In the genomic region with DNA sequence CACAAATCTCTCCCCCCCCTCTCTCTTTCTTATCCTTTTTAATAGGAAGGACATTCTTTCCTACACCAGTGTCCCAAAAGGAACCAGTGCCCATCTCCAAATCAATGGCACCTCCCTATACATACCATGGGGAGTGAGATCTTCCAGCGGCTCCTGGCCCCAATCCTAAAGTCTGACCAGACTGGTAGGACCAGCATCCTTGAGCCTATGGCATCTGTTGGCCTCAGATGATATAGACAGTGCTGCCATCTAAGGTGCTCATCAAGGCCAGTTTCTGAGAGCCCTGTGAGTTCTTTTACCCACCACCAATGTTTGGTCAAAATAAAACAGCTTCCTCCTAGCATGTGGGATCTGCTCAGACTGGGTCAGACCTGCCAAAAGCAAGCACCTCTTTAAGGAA, we compare ENCODE assay signal across 22 mouse cellular contexts. TPM values are rescaled to one million over a fixed set of nuclear protein-coding genes. Genes with fewer than 3 reads are reported as not detected.
DNase-seq lines count a peak whose midpoint lies in the region; ATAC-seq lines count a peak whose summit lies in the region.
"Had no signal": no experiment of that assay in that cellular context is flagged by ENCODE, and none has a peak within 500 bp of the region (broad histone marks: within the 10 kb centered on the region; RNA-seq: fewer than 3 reads in every experiment).

No protein-coding gene starts in this region.

- WGBS in hindbrain, embryonic 12.5 days: 93% methylated on average over 1 of the region's 1 CpGs
- WGBS in hindbrain, embryonic 11.5 days: 88% methylated on average over 1 of the region's 1 CpGs
- 91% methylated on average over 1 of the region's 1 CpGs for WGBS in forebrain, embryonic 14.5 days
- WGBS in forebrain, embryonic 16.5 days: 87% methylated on average over 1 of the region's 1 CpGs
- WGBS in midbrain, embryonic 15.5 days: 91% methylated on average over 1 of the region's 1 CpGs

- peaks cover 25% of the 10 kb centered on the region for H3K4me1 ChIP-seq in hindbrain, embryonic 12.5 days
- H3K4me1 ChIP-seq in hindbrain, embryonic 11.5 days (replicated peaks; ENCODE audit: control insufficient read depth, insufficient read depth, low read length): no peaks in the 10 kb centered on the region
- H3K4me1 ChIP-seq in forebrain, embryonic 14.5 days (ENCODE audit: control insufficient read depth, insufficient read depth, low read length): peaks cover 20% of the 10 kb centered on the region
- H3K4me1 ChIP-seq in forebrain, embryonic 16.5 days (replicated peaks; ENCODE audit: control insufficient read depth, insufficient read depth, low read length): peaks cover 39% of the 10 kb centered on the region
- H3K4me1 ChIP-seq in midbrain, embryonic 15.5 days: peaks cover 43% of the 10 kb centered on the region

- H3K4me2 ChIP-seq in hindbrain, embryonic 12.5 days (replicated peaks): peak overlapping the region; percentile 69
- H3K4me2 ChIP-seq in hindbrain, embryonic 11.5 days (replicated peaks; ENCODE audit: low read depth, low read length): no peak overlapping the region
- peak overlapping the region; percentile 69 for H3K4me2 ChIP-seq in forebrain, embryonic 14.5 days (ENCODE audit: low read length)
- H3K4me2 ChIP-seq in forebrain, embryonic 16.5 days (ENCODE audit: low read length): peak overlapping the region; percentile 61
- H3K4me2 ChIP-seq in midbrain, embryonic 15.5 days: peak overlapping the region; percentile 71

- no peak overlapping the region for H3K27ac ChIP-seq in hindbrain, embryonic 12.5 days
- H3K27ac ChIP-seq in hindbrain, embryonic 11.5 days (ENCODE audit: low read depth, low read length): no peak overlapping the region
- no peak overlapping the region for H3K27ac ChIP-seq in forebrain, embryonic 14.5 days (ENCODE audit: low read depth, low read length)
- H3K27ac ChIP-seq in forebrain, embryonic 16.5 days (ENCODE audit: low read length): no peak overlapping the region
- H3K27ac ChIP-seq in midbrain, embryonic 15.5 days: no peak overlapping the region
- H3K27ac ChIP-seq: embryonic facial prominence, embryonic 15.5 days; liver, embryonic 15.5 days had no signal

- no peaks in the 10 kb centered on the region for H3K9me3 ChIP-seq in hindbrain, embryonic 12.5 days (replicated peaks)
- no peaks in the 10 kb centered on the region for H3K9me3 ChIP-seq in hindbrain, embryonic 11.5 days (ENCODE audit: control insufficient read depth, low read length)
- H3K9me3 ChIP-seq in forebrain, embryonic 14.5 days (replicated peaks; ENCODE audit: control insufficient read depth, low read length): no peaks in the 10 kb centered on the region
- no peaks in the 10 kb centered on the region for H3K9me3 ChIP-seq in forebrain, embryonic 16.5 days (ENCODE audit: control insufficient read depth, low read length)
- H3K9me3 ChIP-seq in midbrain, embryonic 15.5 days: no peaks in the 10 kb centered on the region
- H3K9me3 ChIP-seq: embryonic facial prominence, embryonic 15.5 days; heart, embryonic 12.5 days; liver, embryonic 15.5 days had no signal

- DNase-seq in hindbrain, embryonic 11.5 days (ENCODE audit: low spot score): no peak
- DNase-seq in forebrain, embryonic 14.5 days (ENCODE audit: low spot score): no peak
- DNase-seq in gastrocnemius, adult 8-10 months (ENCODE audit: low spot score in 2 of 2): no peak
- no peak for DNase-seq in left cerebral cortex, adult 9 months (ENCODE audit: low spot score in 2 of 2)
- DNase-seq: adrenal gland, postnatal 10 days; gastrocnemius, postnatal 25 days; heart, postnatal 4 days; kidney, adult 18-20 months; kidney, postnatal 25 days; lung, postnatal 10 days; thymus, postnatal 25 days had no signal

- no peaks in the 10 kb centered on the region for H3K27me3 ChIP-seq in hindbrain, embryonic 12.5 days
- H3K27me3 ChIP-seq in hindbrain, embryonic 11.5 days (ENCODE audit: control insufficient read depth, insufficient read depth, low read length): no peaks in the 10 kb centered on the region
- no peaks in the 10 kb centered on the region for H3K27me3 ChIP-seq in forebrain, embryonic 14.5 days (replicated peaks; ENCODE audit: control insufficient read depth, insufficient read depth, low read length)
- H3K27me3 ChIP-seq in forebrain, embryonic 16.5 days (replicated peaks; ENCODE audit: control insufficient read depth, insufficient read depth, low read length): no peaks in the 10 kb centered on the region
- no peaks in the 10 kb centered on the region for H3K27me3 ChIP-seq in midbrain, embryonic 15.5 days (replicated peaks)
- H3K27me3 ChIP-seq: embryonic facial prominence, embryonic 15.5 days; heart, embryonic 12.5 days; liver, embryonic 15.5 days had no signal

- no peak for ATAC-seq in hindbrain, embryonic 12.5 days (ENCODE audit: low FRiP score)
- no peak for ATAC-seq in hindbrain, embryonic 11.5 days (ENCODE audit: low FRiP score)
- no peak for ATAC-seq in forebrain, embryonic 14.5 days
- no peak for ATAC-seq in forebrain, embryonic 16.5 days
- ATAC-seq in midbrain, embryonic 15.5 days (replicated peaks): no peak

- H3K4me3 ChIP-seq in hindbrain, embryonic 12.5 days: no peak overlapping the region
- no peak overlapping the region for H3K4me3 ChIP-seq in hindbrain, embryonic 11.5 days (ENCODE audit: low read depth, low read length)
- no peak overlapping the region for H3K4me3 ChIP-seq in forebrain, embryonic 14.5 days (ENCODE audit: low read depth, low read length)
- H3K4me3 ChIP-seq in forebrain, embryonic 16.5 days (replicated peaks; ENCODE audit: low read length): no peak overlapping the region
- H3K4me3 ChIP-seq in midbrain, embryonic 15.5 days: peak overlapping the region; percentile 88; the same call in 1 of the 2 replicates

- no peak overlapping the region for H3K9ac ChIP-seq in hindbrain, embryonic 12.5 days
- H3K9ac ChIP-seq in hindbrain, embryonic 11.5 days (ENCODE audit: low read depth, low read length): no peak overlapping the region
- H3K9ac ChIP-seq in forebrain, embryonic 14.5 days (ENCODE audit: low read length): no peak overlapping the region
- no peak overlapping the region for H3K9ac ChIP-seq in forebrain, embryonic 16.5 days (replicated peaks; ENCODE audit: low read depth, low read length)
- H3K9ac ChIP-seq in midbrain, embryonic 15.5 days: no peak overlapping the region
- H3K9ac ChIP-seq: embryonic facial prominence, embryonic 15.5 days; liver, embryonic 15.5 days had no signal

- no peaks in the 10 kb centered on the region for H3K36me3 ChIP-seq in hindbrain, embryonic 12.5 days
- H3K36me3 ChIP-seq in hindbrain, embryonic 11.5 days (ENCODE audit: control insufficient read depth, insufficient read depth, low read length): no peaks in the 10 kb centered on the region
- H3K36me3 ChIP-seq in forebrain, embryonic 14.5 days (ENCODE audit: control insufficient read depth, insufficient read depth, low read length): 0 out of 2 replicates have a peak, but pooled peaks cover 5% of the 10 kb centered on the region
- peaks cover 3% of the 10 kb centered on the region; the same call in 1 of the 2 replicates for H3K36me3 ChIP-seq in forebrain, embryonic 16.5 days (ENCODE audit: control insufficient read depth, insufficient read depth)
- H3K36me3 ChIP-seq in midbrain, embryonic 15.5 days (replicated peaks): no peaks in the 10 kb centered on the region
- H3K36me3 ChIP-seq: embryonic facial prominence, embryonic 15.5 days; heart, embryonic 12.5 days; liver, embryonic 15.5 days had no signal

RNA-seq across cellular contexts. Expression of a gene that starts 1.6 kb away (rescaled TPM):
- polyA plus RNA-seq in hindbrain, embryonic 12.5 days (2016; fragmentation: Nextera tagmentation; extraction: Ambion mirVana): 70.1 and 70.6 TPM in 2 replicates
- 28.1 and 33.5 TPM in 2 replicates for polyA plus RNA-seq in hindbrain, embryonic 11.5 days (2014; fragmentation: Nextera tagmentation; extraction: Ambion mirVana)
- polyA plus RNA-seq in forebrain, embryonic 14.5 days (2014; fragmentation: Nextera tagmentation; extraction: Ambion mirVana): 45.9 and 70.0 TPM in 2 replicates
- polyA plus RNA-seq in forebrain, embryonic 16.5 days (2015; fragmentation: Nextera tagmentation; extraction: Ambion mirVana): 97.4 and 117 TPM in 2 replicates
- 128 and 136 TPM in 2 replicates for polyA plus RNA-seq in midbrain, embryonic 15.5 days (2015; fragmentation: Nextera tagmentation; extraction: Ambion mirVana)
- 10 to 100 TPM; 15.1 to 16.9 (median 16.2) TPM for total RNA-seq in gastrocnemius, adult 8-10 months (2022)

RNA-seq across cellular contexts. Expression of a gene that starts 34.0 kb away (rescaled TPM):
- not detected in 2 replicates for polyA plus RNA-seq in hindbrain, embryonic 12.5 days (2016; fragmentation: Nextera tagmentation; extraction: Ambion mirVana)
- polyA plus RNA-seq in hindbrain, embryonic 11.5 days (2014; fragmentation: Nextera tagmentation; extraction: Ambion mirVana): not detected in 2 replicates
- polyA plus RNA-seq in forebrain, embryonic 14.5 days (2014; fragmentation: Nextera tagmentation; extraction: Ambion mirVana): not detected in 2 replicates
- polyA plus RNA-seq in forebrain, embryonic 16.5 days (2015; fragmentation: Nextera tagmentation; extraction: Ambion mirVana): not detected in 2 replicates
- polyA plus RNA-seq in midbrain, embryonic 15.5 days (2015; fragmentation: Nextera tagmentation; extraction: Ambion mirVana): not detected in 2 replicates
- total RNA-seq in gastrocnemius, adult 8-10 months (2022): under 1 TPM in 3 of 4 experiments, not detected in 1; 0.36 to 0.83 (median 0.39) TPM
- total RNA-seq: heart, postnatal 4 days; layer of hippocampus, postnatal 14 days; megakaryocyte-erythroid progenitor cell, adult 5-6 weeks; neutrophil, adult 5-6 weeks had no signal
- polyA plus RNA-seq: embryonic facial prominence, embryonic 15.5 days; heart, embryonic 12.5 days; limb, embryonic 11.5 days; stomach, embryonic 16.5 days had no signal

RNA-seq across cellular contexts. Expression of a gene that starts 49.3 kb away (rescaled TPM):
- polyA plus RNA-seq in hindbrain, embryonic 12.5 days (2016; fragmentation: Nextera tagmentation; extraction: Ambion mirVana): 39.2 and 42.0 TPM in 2 replicates
- polyA plus RNA-seq in hindbrain, embryonic 11.5 days (2014; fragmentation: Nextera tagmentation; extraction: Ambion mirVana): 29.0 and 33.5 TPM in 2 replicates
- polyA plus RNA-seq in forebrain, embryonic 14.5 days (2014; fragmentation: Nextera tagmentation; extraction: Ambion mirVana): 25.3 and 38.7 TPM in 2 replicates
- polyA plus RNA-seq in forebrain, embryonic 16.5 days (2015; fragmentation: Nextera tagmentation; extraction: Ambion mirVana): 47.7 and 49.0 TPM in 2 replicates
- 54.7 and 61.1 TPM in 2 replicates for polyA plus RNA-seq in midbrain, embryonic 15.5 days (2015; fragmentation: Nextera tagmentation; extraction: Ambion mirVana)
- total RNA-seq in gastrocnemius, adult 8-10 months (2022): not detected
- total RNA-seq: megakaryocyte-erythroid progenitor cell, adult 5-6 weeks; neutrophil, adult 5-6 weeks had no signal

RNA-seq across cellular contexts. Expression of a gene that starts 58.7 kb away (rescaled TPM):
- polyA plus RNA-seq in hindbrain, embryonic 12.5 days (2016; fragmentation: Nextera tagmentation; extraction: Ambion mirVana): 0.17 TPM in 1 of 2 replicates, not detected in the other
- 0.06 TPM in 1 of 2 replicates, not detected in the other for polyA plus RNA-seq in hindbrain, embryonic 11.5 days (2014; fragmentation: Nextera tagmentation; extraction: Ambion mirVana)
- polyA plus RNA-seq in forebrain, embryonic 14.5 days (2014; fragmentation: Nextera tagmentation; extraction: Ambion mirVana): not detected in 2 replicates
- polyA plus RNA-seq in forebrain, embryonic 16.5 days (2015; fragmentation: Nextera tagmentation; extraction: Ambion mirVana): 0.05 TPM in 1 of 2 replicates, not detected in the other
- polyA plus RNA-seq in midbrain, embryonic 15.5 days (2015; fragmentation: Nextera tagmentation; extraction: Ambion mirVana): 0.08 and 0.11 TPM in 2 replicates
- total RNA-seq in gastrocnemius, adult 8-10 months (2022): under 1 TPM in 1 of 4 experiments, not detected in 3; 0.08 TPM
- total RNA-seq: megakaryocyte-erythroid progenitor cell, adult 5-6 weeks; neutrophil, adult 5-6 weeks had no signal
